Mouse (Mus musculus): ENCODE measurements around the gene Ffar4. TPM values are rescaled to one million over a fixed set of nuclear protein-coding genes. Genes with fewer than 3 reads are reported as not detected.

Gene Ffar4
- total RNA-seq, 2 experiments from 2014 or later = not detected

Other genes with a start within 250 kb of the Ffar4 start
- gene Myof, start 53.5 kb upstream of the Ffar4 start, total RNA-seq (2014; fragmentation: Nextera tagmentation) = 2.3 and 6.7 TPM in 2 replicates
- 1.0 and 1.1 TPM in 2 replicates for gene Myof, start 53.5 kb upstream of the Ffar4 start, total RNA-seq (2017)
- gene Cep55, start 42.1 kb upstream of the Ffar4 start, total RNA-seq (2014; fragmentation: Nextera tagmentation) = 16.1 and 21.4 TPM in 2 replicates
- 57.7 and 60.0 TPM in 2 replicates for gene Cep55, start 42.1 kb upstream of the Ffar4 start, total RNA-seq (2017)
- gene Rbp4, start 28.2 kb downstream of the Ffar4 start, total RNA-seq (2014; fragmentation: Nextera tagmentation) = not detected in 2 replicates
- gene Rbp4, start 28.2 kb downstream of the Ffar4 start, total RNA-seq (2017) = not detected in 2 replicates
- gene Pde6c, start 35.7 kb downstream of the Ffar4 start, total RNA-seq (2014; fragmentation: Nextera tagmentation) = not detected in 2 replicates
- gene Pde6c, start 35.7 kb downstream of the Ffar4 start, total RNA-seq (2017) = not detected in 2 replicates
- gene Fra10ac1, start 127.1 kb downstream of the Ffar4 start, total RNA-seq (2014; fragmentation: Nextera tagmentation) = 23.0 and 36.0 TPM in 2 replicates
- 41.0 and 45.0 TPM in 2 replicates for gene Fra10ac1, start 127.1 kb downstream of the Ffar4 start, total RNA-seq (2017)
- gene Lgi1, start 167.5 kb downstream of the Ffar4 start, total RNA-seq (2014; fragmentation: Nextera tagmentation) = 2.4 TPM in 1 of 2 replicates, not detected in the other
- gene Lgi1, start 167.5 kb downstream of the Ffar4 start, total RNA-seq (2017) = 0.39 TPM in 1 of 2 replicates, not detected in the other

Data from granulocyte monocyte progenitor cell, adult 5-6 weeks (primary cell).